Mouse (Mus musculus): ENCODE data around the gene Ssb. TPM values are rescaled to one million over a fixed set of nuclear protein-coding genes. Genes with fewer than 3 reads are reported as not detected.
"Not testable (repeated sequence)": the region's sequence is repeated elsewhere in the genome, so short reads cannot be mapped to it uniquely, and the experiment has no call there.

The Ssb gene
- polyA plus RNA-seq, 2 experiments from 2014 or later = 232 to 274 TPM

- no peak for ATAC-seq
Measured at GRCm38 (mm10) chr2:69883990-69884391, 22.6 kb downstream of the Ssb start.

GRCm38 (mm10) chr2:69884581-69884980 is 23.2 kb downstream of the Ssb start:
- ATAC-seq = no peak

- peak; percentile 3 for ATAC-seq
Measured at GRCm38 (mm10) chr2:69885050-69885449, 23.7 kb downstream of the Ssb start.

- peak; percentile 99 for ATAC-seq
Measured at GRCm38 (mm10) chr2:69885451-69886305, 24.3 kb downstream of the Ssb start, which contains the start of gene Mettl5. TSS of gene Mettl5 (minus strand) at chr2:69885615.

GRCm38 (mm10) chr2:69888957-69889356 is 27.6 kb downstream of the Ssb start:
- ATAC-seq = no peak

GRCm38 (mm10) chr2:69890843-69891242 is 29.5 kb downstream of the Ssb start:
- no peak for ATAC-seq

- no peak for ATAC-seq
Measured at GRCm38 (mm10) chr2:69893145-69893544, 31.8 kb downstream of the Ssb start.

- no peak for ATAC-seq
Measured at GRCm38 (mm10) chr2:69893891-69894290, 32.5 kb downstream of the Ssb start.

- no peak for ATAC-seq
Measured at GRCm38 (mm10) chr2:69895502-69896223, 34.3 kb downstream of the Ssb start.

GRCm38 (mm10) chr2:69896224-69896581 is 34.8 kb downstream of the Ssb start:
- no peak for ATAC-seq

- ATAC-seq = peak; percentile 95
Measured at GRCm38 (mm10) chr2:69897039-69897617, 35.8 kb downstream of the Ssb start, which contains the start of gene Ubr3. TSS of gene Ubr3 (plus strand) at chr2:69897246.

- ATAC-seq = peak; percentile 63
Measured at GRCm38 (mm10) chr2:69897618-69898575, 36.5 kb downstream of the Ssb start.

- no peak for ATAC-seq
Measured at GRCm38 (mm10) chr2:69903541-69903940, 42.2 kb downstream of the Ssb start.

- ATAC-seq = not testable (repeated sequence)
Measured at GRCm38 (mm10) chr2:69907394-69907793, 46.0 kb downstream of the Ssb start.

GRCm38 (mm10) chr2:69912801-69913200 is 51.4 kb downstream of the Ssb start:
- ATAC-seq = no peak

GRCm38 (mm10) chr2:69917301-69917700 is 55.9 kb downstream of the Ssb start:
- no peak for ATAC-seq

Other genes starting within 250 kb of the Ssb start
- 1 to 10 TPM in 1 of 2 experiments, under 1 TPM in 1; 0.91 to 2.3 TPM for gene Bbs5, start 214.4 kb upstream of the Ssb start, polyA plus RNA-seq (2017; shearing (Covaris generic))
- under 1 TPM in 1 of 2 experiments, not detected in 1; 0.12 TPM for gene Klhl41, start 191.4 kb upstream of the Ssb start, polyA plus RNA-seq (2017; shearing (Covaris generic))
- gene Fastkd1, start 148.0 kb upstream of the Ssb start, polyA plus RNA-seq (2017; shearing (Covaris generic)) = 10 to 100 TPM in 1 of 2 experiments, 1 to 10 TPM in 1; 9.4 to 13.8 TPM
- 100 to 1,000 TPM; 138 to 192 TPM for gene Ppig, start 139.0 kb upstream of the Ssb start, polyA plus RNA-seq (2017; shearing (Covaris generic))
- 1 to 10 TPM; 4.2 to 5.7 TPM for gene Ccdc173, start 72.0 kb upstream of the Ssb start, polyA plus RNA-seq (2017; shearing (Covaris generic))
- gene Phospho2, start 71.9 kb upstream of the Ssb start, polyA plus RNA-seq (2017; shearing (Covaris generic)) = 10 to 100 TPM; 44.9 to 47.3 TPM
- under 1 TPM in 1 of 2 experiments, not detected in 1; 0.20 TPM for gene Klhl23, start 39.6 kb upstream of the Ssb start, polyA plus RNA-seq (2017; shearing (Covaris generic))
- 10 to 100 TPM; 73.1 to 75.3 TPM for gene Mettl5, start 24.1 kb downstream of the Ssb start, polyA plus RNA-seq (2017; shearing (Covaris generic))
- 10 to 100 TPM; 11.7 to 16.1 TPM for gene Ubr3, start 35.7 kb downstream of the Ssb start, polyA plus RNA-seq (2017; shearing (Covaris generic))
- gene Myo3b, start 177.6 kb downstream of the Ssb start, polyA plus RNA-seq (2017; shearing (Covaris generic)) = 10 to 100 TPM; 13.7 to 14.7 TPM

Measured in CD4-positive, CD25-positive, alpha-beta regulatory T cell, adult 4 months (primary cell).